In the genomic region with DNA sequence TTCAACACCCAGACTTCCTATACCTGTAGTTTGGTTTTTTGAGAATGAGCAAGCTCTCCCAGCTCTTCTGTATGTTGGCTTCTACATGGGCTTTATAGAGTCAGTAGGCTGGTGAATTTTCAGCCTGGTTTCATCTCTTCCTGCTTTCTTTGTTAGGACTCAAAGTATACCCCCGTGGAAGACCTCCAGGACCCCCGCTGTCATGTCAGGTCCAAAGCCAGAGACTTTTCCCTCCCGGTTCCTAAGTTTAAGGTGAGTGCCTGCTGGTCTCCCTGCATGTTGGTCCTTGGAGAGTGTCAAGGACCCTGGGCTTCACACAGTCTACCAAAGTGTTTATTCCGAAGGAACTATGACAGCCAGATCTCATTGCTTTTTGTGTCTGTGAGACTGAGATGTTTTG, we compare ENCODE assay signal across 9 mouse cellular contexts. TPM values are rescaled to one million over a fixed set of nuclear protein-coding genes. Genes with fewer than 3 reads are reported as not detected.
DNase-seq lines count a peak whose midpoint lies in the region; ATAC-seq and TF ChIP-seq lines count a peak whose summit lies in the region.
"Had no signal": no experiment of that assay in that cellular context is flagged by ENCODE, and none has a peak within 500 bp of the region (broad histone marks: within the 10 kb centered on the region; RNA-seq: fewer than 3 reads in every experiment).

No protein-coding gene starts in this region.

- ATAC-seq in lung, postnatal 0 days = no peak
- ATAC-seq in limb, embryonic 12.5 days (ENCODE audit: insufficient number of reproducible peaks, insufficient read depth, low FRiP score, low TSS enrichment, low read depth) = no peak
- ATAC-seq in stomach, embryonic 14.5 days (ENCODE audit: insufficient number of reproducible peaks, insufficient read depth, low FRiP score, low read depth) = no peak

- peak overlapping the region; percentile 83 for H3K9ac ChIP-seq in lung, postnatal 0 days (replicated peaks; ENCODE audit: low read depth)
- H3K9ac ChIP-seq in limb, embryonic 12.5 days (replicated peaks) = peak overlapping the region; percentile 92
- peak overlapping the region; percentile 93 for H3K9ac ChIP-seq in stomach, embryonic 14.5 days (replicated peaks; ENCODE audit: low read depth, low read length)

- TF ChIP-seq CTCF in lung, postnatal 0 days (IDR thresholded peaks at IDR 0.05) = no peak
- no peak for TF ChIP-seq CTCF in embryonic fibroblast, embryonic 13.5 days (IDR thresholded peaks at IDR 0.05; ENCODE audit: borderline replicate concordance, insufficient read depth, low read length)

- H3K4me1 ChIP-seq in lung, postnatal 0 days (ENCODE audit: insufficient read depth, low read depth, low read length) = no peaks in the 10 kb centered on the region
- peaks cover 2% of the 10 kb centered on the region for H3K4me1 ChIP-seq in embryonic fibroblast, embryonic 13.5 days (ENCODE audit: control insufficient read depth, insufficient read depth, low read length)
- peaks cover 23% of the 10 kb centered on the region for H3K4me1 ChIP-seq in limb, embryonic 12.5 days (replicated peaks)
- peaks cover 7% of the 10 kb centered on the region for H3K4me1 ChIP-seq in stomach, embryonic 14.5 days (ENCODE audit: control insufficient read depth, insufficient read depth, low read length)

- no peak for TF ChIP-seq POLR2A in embryonic fibroblast, embryonic 13.5 days (IDR thresholded peaks at IDR 0.05; ENCODE audit: low read depth, low read length)

- peak overlapping the region; percentile 83 for H3K4me2 ChIP-seq in lung, postnatal 0 days (replicated peaks; ENCODE audit: low read depth, low read length)
- peak overlapping the region; percentile 86 for H3K4me2 ChIP-seq in limb, embryonic 12.5 days
- H3K4me2 ChIP-seq in stomach, embryonic 14.5 days (replicated peaks; ENCODE audit: low read depth, low read length) = peak overlapping the region; percentile 91

- no peak overlapping the region for H3K27ac ChIP-seq in lung, postnatal 0 days (ENCODE audit: low read length)
- H3K27ac ChIP-seq in embryonic fibroblast, embryonic 13.5 days (ENCODE audit: insufficient read depth, low read length) = no peak overlapping the region
- H3K27ac ChIP-seq in limb, embryonic 12.5 days = peak overlapping the region; percentile 94; the same call in 1 of the 2 replicates
- peak overlapping the region; percentile 99; the same call in 1 of the 2 replicates for H3K27ac ChIP-seq in stomach, embryonic 14.5 days (ENCODE audit: low read length)

- no peak for DNase-seq in lung, postnatal 0 days (ENCODE audit: low spot score)
- no peak for DNase-seq in lung, postnatal 10 days
- DNase-seq in embryo, embryonic 10 days (ENCODE audit: low spot score) = no peak
- DNase-seq in spleen, postnatal 14 days (ENCODE audit: low spot score in 2 of 2) = no peak
- no peak for DNase-seq in kidney, postnatal 36 days

- H3K27me3 ChIP-seq in lung, postnatal 0 days (replicated peaks; ENCODE audit: insufficient read depth, low read length) = no peaks in the 10 kb centered on the region
- H3K27me3 ChIP-seq in limb, embryonic 12.5 days = no peaks in the 10 kb centered on the region
- no peaks in the 10 kb centered on the region for H3K27me3 ChIP-seq in stomach, embryonic 14.5 days (ENCODE audit: control insufficient read depth, insufficient read depth, low read length)

- no peaks in the 10 kb centered on the region for H3K9me3 ChIP-seq in lung, postnatal 0 days (ENCODE audit: low read length)
- no peaks in the 10 kb centered on the region for H3K9me3 ChIP-seq in limb, embryonic 12.5 days
- H3K9me3 ChIP-seq in stomach, embryonic 14.5 days (ENCODE audit: control insufficient read depth, low read depth, low read length) = no peaks in the 10 kb centered on the region

- peak overlapping the region; percentile 95 for H3K4me3 ChIP-seq in lung, postnatal 0 days (ENCODE audit: low read depth, low read length)
- H3K4me3 ChIP-seq in embryonic fibroblast, embryonic 13.5 days (ENCODE audit: insufficient read depth, low read length) = peak overlapping the region; percentile 57
- peak overlapping the region; percentile 90 for H3K4me3 ChIP-seq in limb, embryonic 12.5 days (replicated peaks)
- peak overlapping the region; percentile 85 for H3K4me3 ChIP-seq in stomach, embryonic 14.5 days (ENCODE audit: low read depth, low read length)

- peaks cover 16% of the 10 kb centered on the region; the same call in 1 of the 2 replicates for H3K36me3 ChIP-seq in lung, postnatal 0 days (ENCODE audit: insufficient read depth, low read length)
- H3K36me3 ChIP-seq in limb, embryonic 12.5 days = peaks cover 50% of the 10 kb centered on the region
- peaks cover 37% of the 10 kb centered on the region for H3K36me3 ChIP-seq in stomach, embryonic 14.5 days (ENCODE audit: control insufficient read depth, insufficient read depth, low read length)

- 74% methylated on average over 4 of the region's 4 CpGs for WGBS in lung, postnatal 0 days
- 81% methylated on average over 4 of the region's 4 CpGs for WGBS in limb, embryonic 12.5 days
- 76% methylated on average over 4 of the region's 4 CpGs for WGBS in stomach, embryonic 14.5 days

- no peak for TF ChIP-seq EP300 in lung, postnatal 0 days (IDR thresholded peaks at IDR 0.05)

RNA-seq across cellular contexts. Expression of gene Setd1a, which starts 1.9 kb away (rescaled TPM):
- polyA plus RNA-seq in lung, postnatal 0 days (2015; fragmentation: Nextera tagmentation; extraction: Ambion mirVana) = 10.5 and 11.0 TPM in 2 replicates
- 29.3 and 33.8 TPM in 2 replicates for polyA plus RNA-seq in embryonic fibroblast, embryonic 13.5 days (2011; ENCODE audit: insufficient read length, low read depth, missing spikeins)
- 24.7 and 25.2 TPM in 2 replicates for polyA plus RNA-seq in limb, embryonic 12.5 days (2016; fragmentation: Nextera tagmentation; extraction: Ambion mirVana)
- 31.2 and 32.1 TPM in 2 replicates for polyA plus RNA-seq in stomach, embryonic 14.5 days (2014; fragmentation: Nextera tagmentation; extraction: Ambion mirVana)

RNA-seq across cellular contexts. Expression of gene Gm49388, which starts 7.1 kb away (rescaled TPM):
- polyA plus RNA-seq in lung, postnatal 0 days (2015; fragmentation: Nextera tagmentation; extraction: Ambion mirVana) = not detected in 2 replicates
- polyA plus RNA-seq in embryonic fibroblast, embryonic 13.5 days (2011; ENCODE audit: insufficient read length, low read depth, missing spikeins) = not detected in 2 replicates
- polyA plus RNA-seq in limb, embryonic 12.5 days (2016; fragmentation: Nextera tagmentation; extraction: Ambion mirVana) = not detected in 2 replicates
- polyA plus RNA-seq in stomach, embryonic 14.5 days (2014; fragmentation: Nextera tagmentation; extraction: Ambion mirVana) = not detected in 2 replicates
- polyA plus RNA-seq: lung, adult 2 months had no signal

RNA-seq across cellular contexts. Expression of gene Orai3, which starts 8.7 kb away (rescaled TPM):
- polyA plus RNA-seq in lung, postnatal 0 days (2015; fragmentation: Nextera tagmentation; extraction: Ambion mirVana) = 38.5 and 42.8 TPM in 2 replicates
- polyA plus RNA-seq in embryonic fibroblast, embryonic 13.5 days (2011; ENCODE audit: insufficient read length, low read depth, missing spikeins) = 19.8 and 23.3 TPM in 2 replicates
- polyA plus RNA-seq in limb, embryonic 12.5 days (2016; fragmentation: Nextera tagmentation; extraction: Ambion mirVana) = 15.2 and 15.4 TPM in 2 replicates
- 19.6 and 24.8 TPM in 2 replicates for polyA plus RNA-seq in stomach, embryonic 14.5 days (2014; fragmentation: Nextera tagmentation; extraction: Ambion mirVana)

RNA-seq across cellular contexts. Expression of gene Hsd3b7, which starts 22.1 kb away (rescaled TPM):
- 52.8 and 55.8 TPM in 2 replicates for polyA plus RNA-seq in lung, postnatal 0 days (2015; fragmentation: Nextera tagmentation; extraction: Ambion mirVana)
- 8.0 and 9.4 TPM in 2 replicates for polyA plus RNA-seq in embryonic fibroblast, embryonic 13.5 days (2011; ENCODE audit: insufficient read length, low read depth, missing spikeins)
- polyA plus RNA-seq in limb, embryonic 12.5 days (2016; fragmentation: Nextera tagmentation; extraction: Ambion mirVana) = 9.5 and 9.8 TPM in 2 replicates
- polyA plus RNA-seq in stomach, embryonic 14.5 days (2014; fragmentation: Nextera tagmentation; extraction: Ambion mirVana) = 21.1 and 22.7 TPM in 2 replicates

RNA-seq across cellular contexts. Expression of gene Fbxl19, which starts 34.0 kb away (rescaled TPM):
- 1.6 TPM in 2 replicates for polyA plus RNA-seq in lung, postnatal 0 days (2015; fragmentation: Nextera tagmentation; extraction: Ambion mirVana)
- 16.0 and 17.8 TPM in 2 replicates for polyA plus RNA-seq in embryonic fibroblast, embryonic 13.5 days (2011; ENCODE audit: insufficient read length, low read depth, missing spikeins)
- polyA plus RNA-seq in limb, embryonic 12.5 days (2016; fragmentation: Nextera tagmentation; extraction: Ambion mirVana) = 9.0 and 10.5 TPM in 2 replicates
- polyA plus RNA-seq in stomach, embryonic 14.5 days (2014; fragmentation: Nextera tagmentation; extraction: Ambion mirVana) = 3.9 and 6.2 TPM in 2 replicates

Comparison
In these comparisons a context has a peak if more than half of its experiments do, and no peak if none do; other contexts are left out.
1. H3K27ac ChIP-seq: peak in limb, embryonic 12.5 days (single experiment) and stomach, embryonic 14.5 days (single experiment); none in lung, postnatal 0 days (single experiment) and embryonic fibroblast, embryonic 13.5 days (single experiment).
2. Peak in every context shown above with its lines, with median percentiles within 50 percentile points of each other: H3K4me2 ChIP-seq, H3K4me3 ChIP-seq and H3K9ac ChIP-seq.